Mouse (Mus musculus) T-helper 2 cell (primary cell): ENCODE data around the gene Atp6v0b.

Source experiments
- in situ Hi-C: fragments of 300-600 bp; cut with MboI, MseI; formaldehyde crosslinking; loops from one replicate; pipeline ENCODE4 v1.15.1; 2025; ENCODE audit warnings: high pct_unique_total_duplicates

The Atp6v0b gene

GRCm38 (mm10) chr4:117887133-117887532 is at the start of gene Atp6v0b:
Atp6v0b (minus strand) TSS chr4:117887333.
- in situ Hi-C loops = loop anchor here (25.0 kb wide), 1 partner anchor 1225 kb away; the partner anchor contains the start of gene Slc2a1

- in situ Hi-C loops = no loop called here
Measured at GRCm38 (mm10) chr4:117934081-117934480, 46.9 kb upstream of the Atp6v0b start.

GRCm38 (mm10) chr4:117933248-117933647 is 46.1 kb upstream of the Atp6v0b start:
- in situ Hi-C loops = no loop called here

GRCm38 (mm10) chr4:117929391-117929881 is 42.3 kb upstream of the Atp6v0b start, which contains the start of gene Artn:
Artn (minus strand) TSS chr4:117929763.
- in situ Hi-C loops = loop anchor here (5.0 kb wide), 1 partner anchor 148 kb away; no protein-coding TSS in a partner anchor

- in situ Hi-C loops = loop anchor here (5.0 kb wide), 1 partner anchor 149 kb away; no protein-coding TSS in a partner anchor
Measured at GRCm38 (mm10) chr4:117928699-117929241, 41.6 kb upstream of the Atp6v0b start.

- in situ Hi-C loops = loop anchor here (5.0 kb wide), 1 partner anchor 149 kb away; no protein-coding TSS in a partner anchor
Measured at GRCm38 (mm10) chr4:117928234-117928633, 41.1 kb upstream of the Atp6v0b start.

- in situ Hi-C loops = loop anchor here (5.0 kb wide), 1 partner anchor 150 kb away; no protein-coding TSS in a partner anchor
Measured at GRCm38 (mm10) chr4:117926545-117927482, 39.7 kb upstream of the Atp6v0b start.

- in situ Hi-C loops = loop anchor here (5.0 kb wide), 1 partner anchor 152 kb away; no protein-coding TSS in a partner anchor
Measured at GRCm38 (mm10) chr4:117924916-117925315, 37.8 kb upstream of the Atp6v0b start.

GRCm38 (mm10) chr4:117923450-117923849 is 36.3 kb upstream of the Atp6v0b start:
- in situ Hi-C loops = no loop called here

- in situ Hi-C loops = no loop called here
Measured at GRCm38 (mm10) chr4:117921358-117921757, 34.2 kb upstream of the Atp6v0b start.

GRCm38 (mm10) chr4:117918762-117919161 is 31.6 kb upstream of the Atp6v0b start:
- in situ Hi-C loops = loop anchor here (10.0 kb wide), 1 partner anchor 1356 kb away; no protein-coding TSS in a partner anchor

GRCm38 (mm10) chr4:117918261-117918660 is 31.1 kb upstream of the Atp6v0b start:
- in situ Hi-C loops = loop anchor here (10.0 kb wide), 1 partner anchor 1357 kb away; no protein-coding TSS in a partner anchor

GRCm38 (mm10) chr4:117917847-117918246 is 30.7 kb upstream of the Atp6v0b start:
- in situ Hi-C loops = loop anchor here (10.0 kb wide), 1 partner anchor 1357 kb away; no protein-coding TSS in a partner anchor

- in situ Hi-C loops = loop anchor here (10.0 kb wide), 1 partner anchor 1357 kb away; no protein-coding TSS in a partner anchor
Measured at GRCm38 (mm10) chr4:117917402-117917801, 30.3 kb upstream of the Atp6v0b start.

- in situ Hi-C loops = loop anchor here (10.0 kb wide), 1 partner anchor 1358 kb away; no protein-coding TSS in a partner anchor
Measured at GRCm38 (mm10) chr4:117916386-117916785, 29.3 kb upstream of the Atp6v0b start.

GRCm38 (mm10) chr4:117915489-117916105 is 28.5 kb upstream of the Atp6v0b start:
- in situ Hi-C loops = loop anchor here (10.0 kb wide), 1 partner anchor 1359 kb away; no protein-coding TSS in a partner anchor

- in situ Hi-C loops = loop anchor here (10.0 kb wide), 1 partner anchor 1360 kb away; no protein-coding TSS in a partner anchor
Measured at GRCm38 (mm10) chr4:117914591-117915442, 27.7 kb upstream of the Atp6v0b start, which contains the start of gene Ipo13. Ipo13 (minus strand) TSS chr4:117914999.

GRCm38 (mm10) chr4:117914031-117914430 is 26.9 kb upstream of the Atp6v0b start:
- in situ Hi-C loops = loop anchor here (10.0 kb wide), 1 partner anchor 1361 kb away; no protein-coding TSS in a partner anchor

- in situ Hi-C loops = loop anchor here (10.0 kb wide), 1 partner anchor 1361 kb away; no protein-coding TSS in a partner anchor
Measured at GRCm38 (mm10) chr4:117913421-117913820, 26.3 kb upstream of the Atp6v0b start.
